ENCODE assay signal across 20 mouse cellular contexts in genomic region chr11:35440186-35440585, GRCm38 (mm10).
DNase-seq lines count a peak whose midpoint lies in the region; ATAC-seq lines count a peak whose summit lies in the region.
"Had no signal": no experiment of that assay in that cellular context is flagged by ENCODE, and none has a peak within 500 bp of the region (broad histone marks: within the 10 kb centered on the region; RNA-seq: fewer than 3 reads in every experiment).

No protein-coding gene starts in this region.

- no peak overlapping the region; the same call in 1 of the 2 replicates for H3K27ac ChIP-seq in forebrain, embryonic 16.5 days (ENCODE audit: low read length)
- H3K27ac ChIP-seq: heart, embryonic 10.5 days; limb, embryonic 15.5 days had no signal

- no peak overlapping the region for H3K4me3 ChIP-seq in forebrain, embryonic 16.5 days (replicated peaks; ENCODE audit: low read length)
- H3K4me3 ChIP-seq: heart, embryonic 10.5 days; limb, embryonic 15.5 days had no signal

- H3K4me2 ChIP-seq in forebrain, embryonic 16.5 days (ENCODE audit: low read length) = 0 out of 2 replicates have a peak overlapping the region, but pooled peaks have one; percentile 6
- H3K4me2 ChIP-seq: limb, embryonic 15.5 days had no signal

- H3K4me1 ChIP-seq in forebrain, embryonic 16.5 days (replicated peaks; ENCODE audit: control insufficient read depth, insufficient read depth, low read length) = peaks cover 13% of the 10 kb centered on the region

- intact Hi-C loops in heart, postnatal 36 days (cut with DNase I) = no loop called here

- no peaks in the 10 kb centered on the region; the same call in 1 of the 2 replicates for H3K27me3 ChIP-seq in forebrain, embryonic 16.5 days (replicated peaks; ENCODE audit: control insufficient read depth, insufficient read depth, low read length)
- H3K27me3 ChIP-seq: limb, embryonic 15.5 days had no signal

- no peaks in the 10 kb centered on the region for H3K9me3 ChIP-seq in forebrain, embryonic 16.5 days (ENCODE audit: control insufficient read depth, low read length)
- H3K9me3 ChIP-seq: heart, embryonic 10.5 days; limb, embryonic 15.5 days had no signal

- 21% methylated on average over 11 of the region's 11 CpGs for WGBS in forebrain, embryonic 16.5 days

- no peaks in the 10 kb centered on the region for H3K36me3 ChIP-seq in forebrain, embryonic 16.5 days (ENCODE audit: control insufficient read depth, insufficient read depth)
- H3K36me3 ChIP-seq: heart, embryonic 10.5 days; limb, embryonic 15.5 days had no signal

- peak; percentile 90 for ATAC-seq in forebrain, embryonic 16.5 days
- ATAC-seq: CD4-positive, CD25-positive, alpha-beta regulatory T cell, adult 4 months had no signal

- no peak overlapping the region for H3K9ac ChIP-seq in forebrain, embryonic 16.5 days (replicated peaks; ENCODE audit: low read depth, low read length)
- H3K9ac ChIP-seq: limb, embryonic 15.5 days had no signal

- peak; percentile 73 to 76 for DNase-seq in cerebellum, postnatal 10 days
- no peak for DNase-seq in cerebellum, adult 11-12 months
- DNase-seq in heart, adult 11 months = peak; percentile 53
- no peak for DNase-seq in heart, postnatal 36 days
- peak; percentile 28 to 45 for DNase-seq in layer of hippocampus, postnatal 10 days (ENCODE audit: low spot score in 2 of 2)
- DNase-seq in layer of hippocampus, adult 9-10 months (ENCODE audit: low spot score) = no peak
- DNase-seq in cerebellum, adult 9-10 months = no peak
- DNase-seq: adrenal gland, adult 8-10 months; cerebellum, adult 2 months; gastrocnemius, postnatal 25 days; heart, postnatal 10 days; kidney, adult 9 months; layer of hippocampus, adult 9-11 months; lung, postnatal 14 days; spleen, adult 18-20 months; thymus, adult 18-20 months had no signal

Comparison
In these comparisons a context has a peak if more than half of its experiments do, and no peak if none do; other contexts are left out.
1. DNase-seq: peak in cerebellum, postnatal 10 days (2 of 2), heart, adult 11 months (single experiment) and layer of hippocampus, postnatal 10 days (2 of 2); none in cerebellum, adult 11-12 months (single experiment), heart, postnatal 36 days (0 of 2), layer of hippocampus, adult 9-10 months (single experiment) and cerebellum, adult 9-10 months (single experiment).